Mouse (Mus musculus) spleen, adult 18-20 months (tissue): ENCODE measurements at regions not wholly inside any gene's neighbourhood (a gene's known extent, or its start where the extent isn't known, plus 50 kb on each side); places are given as distances from the start of the nearest gene placed in this dataset.

Experiments
- DNase-seq, 2 experiments: peaks; one replicate each; pipeline ENCODE4 v3.0.0; 2022; ENCODE audit warnings: mixed read lengths in 2 of 2

DNA sequence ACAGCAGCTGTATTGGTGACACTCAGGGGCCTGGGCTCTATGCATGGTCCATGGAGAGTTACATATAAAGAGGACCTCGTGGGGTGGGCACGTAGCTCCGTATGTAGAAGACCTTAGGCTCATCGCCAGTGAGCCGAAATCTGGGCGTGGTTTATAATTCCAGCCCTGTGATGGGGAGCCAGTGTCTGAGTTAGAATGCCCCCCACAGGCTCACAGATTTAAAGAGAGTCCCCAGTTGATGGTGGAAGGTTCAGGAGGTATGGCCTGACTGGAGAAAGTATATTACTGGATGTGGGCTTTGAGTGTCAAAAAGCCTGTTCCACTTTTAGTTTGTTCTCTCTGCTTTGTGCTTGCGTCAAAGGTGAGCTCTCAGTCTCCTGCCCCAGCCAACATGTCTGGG lies 54.8 kb downstream of the 1700122O11Rik start:
- DNase-seq, result no peak

DNA sequence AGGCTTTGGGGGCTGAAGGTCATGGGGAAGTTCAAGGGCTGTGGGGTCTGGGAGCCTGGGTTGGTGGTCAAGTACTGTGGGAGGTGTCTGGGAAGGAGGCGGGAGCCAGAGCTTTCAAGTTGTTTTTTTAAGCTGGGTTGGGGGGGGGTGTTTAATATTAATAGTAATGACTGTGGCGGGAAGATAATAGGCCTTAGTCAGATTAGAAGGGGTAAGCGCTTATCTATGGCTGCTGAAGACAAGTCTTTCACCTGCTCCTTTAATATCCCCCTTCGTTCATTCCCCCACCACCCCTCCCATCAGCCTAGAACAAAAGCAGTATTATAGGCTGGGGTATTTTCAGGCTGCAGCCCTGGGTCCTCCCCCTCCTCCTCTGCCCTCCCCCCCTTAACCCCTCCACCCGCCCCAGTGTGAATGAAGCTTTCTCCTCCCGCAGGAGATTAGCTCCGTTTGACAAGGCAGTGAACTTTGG lies 56.5 kb downstream of the 1700122O11Rik start:
- DNase-seq, result no peak

DNA sequence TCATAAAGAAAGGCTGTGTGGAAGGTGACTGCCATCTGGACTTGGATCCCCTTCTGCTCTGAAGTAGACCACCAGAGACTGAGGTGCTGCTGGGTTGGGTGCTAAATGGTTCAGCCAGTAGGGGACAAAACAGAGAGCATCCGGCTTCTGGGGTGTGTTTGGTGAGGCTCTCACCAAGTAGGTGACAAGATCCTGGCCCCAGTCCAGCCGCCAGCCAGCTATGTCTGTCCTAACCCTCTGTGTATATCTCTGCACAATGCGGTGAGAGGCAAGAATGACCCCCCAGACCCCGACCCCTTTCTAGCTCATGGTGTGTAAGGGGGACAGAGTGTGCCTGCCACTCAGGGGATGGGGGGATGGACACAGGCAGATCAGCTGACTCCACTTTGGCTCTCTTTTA lies 54.8 kb upstream of the Foxp4 start:
- DNase-seq, result no peak

DNA sequence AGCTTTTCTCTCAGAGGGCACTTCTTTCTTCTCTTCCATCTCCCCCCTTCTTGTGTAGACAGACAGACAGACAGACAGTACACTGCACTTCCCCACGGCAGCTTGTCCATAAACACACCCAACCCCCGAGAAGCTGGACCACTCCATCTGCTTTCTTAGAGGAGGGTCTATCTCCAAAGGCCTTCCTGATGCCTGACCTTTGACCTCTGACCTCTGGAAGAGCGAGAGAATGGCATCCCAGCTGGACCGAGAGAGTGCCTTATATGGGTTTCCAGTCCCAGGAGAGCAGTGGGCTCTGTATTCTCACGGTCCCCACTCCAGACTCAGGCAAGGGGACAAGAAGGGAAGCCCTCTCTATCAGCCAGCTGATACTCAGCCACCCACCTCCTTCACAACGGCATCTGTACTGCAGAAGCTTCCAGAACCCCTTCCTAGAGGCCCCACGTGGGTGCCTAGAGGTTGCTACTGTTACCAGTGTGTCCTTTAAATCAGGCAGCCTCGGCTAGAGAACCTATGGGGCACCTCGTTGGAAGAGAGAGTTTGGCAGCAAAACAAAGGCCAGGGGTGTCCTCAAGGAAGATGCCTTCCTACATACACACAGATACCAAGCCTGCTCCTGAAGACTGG lies 54.1 kb upstream of the Foxp4 start:
- DNase-seq, result no peak

DNA sequence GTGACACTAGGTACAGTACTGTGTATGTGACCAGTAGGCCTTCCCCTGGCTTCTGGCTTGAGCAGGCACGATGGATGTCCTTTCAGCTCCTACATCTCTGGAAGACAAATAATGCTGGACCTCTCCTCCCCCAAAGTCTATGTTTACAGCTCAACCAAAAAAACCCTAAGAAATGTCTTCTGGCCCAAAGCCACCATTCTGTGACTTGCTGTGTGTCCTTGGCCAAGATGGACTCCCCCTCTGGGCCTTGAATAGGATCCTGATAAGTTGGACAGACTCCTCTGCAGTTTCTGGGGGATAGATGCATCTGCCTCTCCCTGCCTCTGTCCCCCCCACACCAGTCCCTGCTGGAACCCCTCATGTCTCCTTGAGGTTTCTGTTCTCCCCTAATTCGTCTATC lies 53.6 kb upstream of the Foxp4 start:
- DNase-seq, result no peak

DNA sequence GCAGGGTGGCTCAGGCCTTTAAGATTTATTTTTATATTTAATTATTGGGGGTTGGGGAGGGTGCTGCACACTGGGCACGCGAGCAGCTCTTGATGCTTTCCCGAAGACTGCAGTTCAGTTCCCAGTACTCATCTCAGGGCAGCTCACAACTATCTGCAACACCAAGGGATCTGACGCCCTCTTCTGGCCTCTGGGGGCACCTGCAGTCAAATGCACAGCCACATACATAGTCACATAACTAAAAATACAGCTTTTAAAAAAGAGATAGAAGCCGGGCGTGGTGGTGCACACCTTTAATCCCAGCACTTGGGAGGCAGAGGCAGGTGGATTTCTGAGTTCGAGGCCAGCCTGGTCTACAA lies 52.5 kb upstream of the Foxp4 start:
- no peak for DNase-seq

DNA sequence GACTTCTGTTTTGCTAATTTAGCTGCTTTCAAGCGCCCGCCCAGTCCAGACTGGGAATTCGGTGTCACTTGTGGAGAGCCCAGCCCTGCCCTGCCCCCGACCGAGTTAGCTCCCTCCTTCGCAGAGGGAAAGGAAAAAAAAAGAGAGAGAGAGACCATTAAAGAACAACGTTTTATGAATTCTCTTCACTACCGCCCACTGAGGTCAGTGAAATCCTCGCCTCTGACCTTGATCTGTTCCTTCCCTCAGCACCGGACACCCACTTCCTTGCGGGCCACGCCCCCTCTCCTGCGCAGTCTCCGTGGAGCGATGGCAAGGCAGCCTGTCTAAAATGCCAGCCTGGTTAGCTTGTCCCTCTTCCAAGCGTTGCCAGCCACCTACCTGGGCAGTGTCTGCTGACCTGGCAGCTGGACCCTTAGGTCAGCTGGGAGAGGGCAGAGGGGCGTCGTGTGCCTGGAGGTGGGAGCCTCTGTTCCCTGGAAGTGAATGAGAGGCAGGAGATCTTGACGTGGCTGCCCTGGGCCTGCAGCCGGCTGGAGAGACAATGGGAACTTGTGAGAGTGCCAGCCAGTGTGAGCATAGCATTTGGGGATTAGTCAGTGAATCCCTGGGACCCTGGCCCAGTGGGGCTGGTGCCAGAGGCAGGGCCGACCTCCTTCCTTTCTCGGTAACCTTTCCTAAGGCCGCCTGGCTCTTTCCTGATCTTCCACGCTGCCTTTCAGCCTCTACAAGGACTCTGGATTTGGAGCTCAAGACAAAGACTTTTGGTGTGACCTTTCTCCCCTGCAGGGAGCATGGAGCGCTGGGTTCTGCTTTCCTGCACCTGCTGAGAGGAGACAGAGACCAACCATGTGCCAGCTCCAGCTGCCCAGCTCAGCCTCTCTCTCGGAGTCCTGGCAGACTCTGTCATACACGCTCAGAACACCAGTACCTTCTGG lies 51.9 kb upstream of the Foxp4 start:
- peak in 1 of 2 experiments; percentile 11 for DNase-seq

DNA sequence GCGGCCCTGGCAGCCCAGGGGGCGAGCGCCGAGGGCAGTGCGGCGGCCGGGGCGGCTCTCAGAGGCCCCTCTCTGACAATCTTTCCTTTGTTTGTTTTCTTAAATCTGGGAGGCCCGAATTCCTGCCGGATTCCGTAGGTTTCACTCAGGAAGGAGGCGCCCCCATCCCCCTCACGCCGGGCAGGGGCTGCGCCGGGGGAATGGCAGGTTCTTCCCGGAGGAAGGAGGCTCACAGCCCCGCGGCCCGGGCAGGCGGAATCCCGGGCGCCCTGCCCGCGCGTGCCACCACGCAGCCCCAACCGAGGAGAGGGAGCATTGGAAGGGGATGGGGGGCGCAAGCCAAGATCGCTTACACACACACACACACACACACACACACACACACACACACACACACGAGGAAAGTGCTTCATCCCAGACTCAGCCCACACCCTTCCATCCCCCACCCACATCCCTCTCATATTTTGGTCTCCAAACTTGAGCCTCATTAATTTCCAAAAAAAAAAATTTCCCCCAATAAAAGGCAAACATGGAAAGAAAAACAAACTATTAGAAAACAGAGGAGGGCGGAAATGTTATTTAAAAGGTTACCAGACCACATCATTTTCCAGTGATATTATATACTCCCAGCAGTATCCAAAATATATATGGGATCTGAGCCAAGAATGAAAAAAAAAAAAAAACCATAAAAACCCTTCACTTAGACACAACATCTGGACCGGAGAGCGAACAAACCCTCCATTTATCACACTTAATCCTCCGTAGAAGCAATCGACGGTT lies 51.0 kb upstream of the Foxp4 start:
- no peak for DNase-seq

DNA sequence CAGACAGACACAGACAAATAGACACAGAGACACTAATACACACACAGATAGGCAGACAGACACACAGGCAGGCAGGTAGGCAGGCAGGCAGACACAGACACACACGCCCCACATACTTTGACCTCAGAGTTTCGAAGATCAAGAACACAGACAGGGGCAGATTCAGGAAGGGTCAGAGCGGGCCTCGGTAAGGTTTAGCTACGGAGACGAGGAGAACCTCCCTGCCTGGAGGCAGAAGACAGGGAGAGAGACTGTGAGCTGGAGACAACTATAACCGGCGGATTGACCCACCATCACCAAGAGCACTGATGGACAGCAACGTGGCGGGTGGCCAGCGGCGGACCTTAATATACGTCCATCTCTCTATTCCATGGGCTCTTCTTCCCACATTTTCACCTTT lies 50.1 kb upstream of the Foxp4 start:
- DNase-seq, result peak in 1 of 2 experiments; percentile 10
